Mouse (Mus musculus): ENCODE data around the gene Ap3b1. TPM values are rescaled to one million over a fixed set of nuclear protein-coding genes. Genes with fewer than 3 reads are reported as not detected.
"Not testable (repeated sequence)": the region's sequence is repeated elsewhere in the genome, so short reads cannot be mapped to it uniquely, and the experiment has no call there.

The Ap3b1 gene
- 41.0 and 42.5 TPM in 2 replicates for polyA plus RNA-seq (2015; fragmentation: Nextera tagmentation; extraction: Ambion mirVana)

GRCm38 (mm10) chr13:94358401-94359265 is at the start of gene Ap3b1:
TSS of gene Ap3b1 (plus strand) at chr13:94358960.
- peaks cover 13% of the 10 kb centered on the region for H3K4me1 ChIP-seq (replicated peaks; ENCODE audit: control insufficient read depth, insufficient read depth, low read length)
- peak within 1 kb of the TSS; percentile 98 for H3K27ac ChIP-seq (ENCODE audit: low read length)
- H3K27me3 ChIP-seq (ENCODE audit: control insufficient read depth, insufficient read depth, low read depth, low read length): no peaks in the 10 kb centered on the region
- H3K9ac ChIP-seq (ENCODE audit: low read length): peak within 1 kb of the TSS; percentile 91
- H3K4me3 ChIP-seq (ENCODE audit: low read length): peak within 1 kb of the TSS; percentile 95
- WGBS: under 1% methylated on average over 79 of the region's 79 CpGs
- peak; percentile 99 for ATAC-seq (ENCODE audit: low read depth)
- no peaks in the 10 kb centered on the region; the same call in 1 of the 2 replicates for H3K9me3 ChIP-seq (ENCODE audit: control insufficient read depth, low read length)
- no peaks in the 10 kb centered on the region; the same call in 1 of the 2 replicates for H3K36me3 ChIP-seq (ENCODE audit: control insufficient read depth, insufficient read depth, low read length)
- peak within 1 kb of the TSS; percentile 85 for H3K4me2 ChIP-seq (ENCODE audit: low read depth, low read length)

GRCm38 (mm10) chr13:94312812-94313211 is 45.9 kb upstream of the Ap3b1 start:
- not testable (repeated sequence) for H3K9me3 ChIP-seq (ENCODE audit: control insufficient read depth, low read length); H3K27me3 ChIP-seq (ENCODE audit: control insufficient read depth, insufficient read depth, low read depth, low read length); H3K4me3 ChIP-seq (ENCODE audit: low read length); H3K4me1 ChIP-seq (replicated peaks; ENCODE audit: control insufficient read depth, insufficient read depth, low read length); H3K27ac ChIP-seq (ENCODE audit: low read length); H3K4me2 ChIP-seq (ENCODE audit: low read depth, low read length); H3K36me3 ChIP-seq (ENCODE audit: control insufficient read depth, insufficient read depth, low read length); ATAC-seq (ENCODE audit: low read depth); H3K9ac ChIP-seq (ENCODE audit: low read length)
- 89% methylated on average over 8 of the region's 8 CpGs for WGBS

GRCm38 (mm10) chr13:94316975-94317511 is 41.7 kb upstream of the Ap3b1 start:
- H3K4me1 ChIP-seq (replicated peaks; ENCODE audit: control insufficient read depth, insufficient read depth, low read length): no peaks in the 10 kb centered on the region
- no peak overlapping the region for H3K27ac ChIP-seq (ENCODE audit: low read length)
- 77% methylated on average over 10 of the region's 10 CpGs for WGBS
- no peak overlapping the region for H3K4me2 ChIP-seq (ENCODE audit: low read depth, low read length)
- no peaks in the 10 kb centered on the region for H3K36me3 ChIP-seq (ENCODE audit: control insufficient read depth, insufficient read depth, low read length)
- no peaks in the 10 kb centered on the region for H3K27me3 ChIP-seq (ENCODE audit: control insufficient read depth, insufficient read depth, low read depth, low read length)
- no peak overlapping the region for H3K9ac ChIP-seq (ENCODE audit: low read length)
- ATAC-seq (ENCODE audit: low read depth): no peak
- no peak overlapping the region for H3K4me3 ChIP-seq (ENCODE audit: low read length)
- H3K9me3 ChIP-seq (ENCODE audit: control insufficient read depth, low read length): no peaks in the 10 kb centered on the region; the same call in 1 of the 2 replicates

GRCm38 (mm10) chr13:94321094-94321792 is 37.5 kb upstream of the Ap3b1 start:
- H3K27ac ChIP-seq (ENCODE audit: low read length): no peak overlapping the region
- H3K4me2 ChIP-seq (ENCODE audit: low read depth, low read length): no peak overlapping the region
- 81% methylated on average over 1 of the region's 1 CpGs for WGBS

GRCm38 (mm10) chr13:94322475-94322874 is 36.3 kb upstream of the Ap3b1 start:
- WGBS: 89% methylated on average over 4 of the region's 4 CpGs
- no peaks in the 10 kb centered on the region for H3K4me1 ChIP-seq (replicated peaks; ENCODE audit: control insufficient read depth, insufficient read depth, low read length)
- no peak overlapping the region for H3K4me3 ChIP-seq (ENCODE audit: low read length)
- no peaks in the 10 kb centered on the region for H3K36me3 ChIP-seq (ENCODE audit: control insufficient read depth, insufficient read depth, low read length)
- H3K4me2 ChIP-seq (ENCODE audit: low read depth, low read length): no peak overlapping the region
- H3K9me3 ChIP-seq (ENCODE audit: control insufficient read depth, low read length): no peaks in the 10 kb centered on the region; the same call in 1 of the 2 replicates
- H3K27ac ChIP-seq (ENCODE audit: low read length): no peak overlapping the region
- no peak for ATAC-seq (ENCODE audit: low read depth)
- no peak overlapping the region for H3K9ac ChIP-seq (ENCODE audit: low read length)
- H3K27me3 ChIP-seq (ENCODE audit: control insufficient read depth, insufficient read depth, low read depth, low read length): no peaks in the 10 kb centered on the region

More at GRCm38 (mm10) chr13:94321094-94321792, 37.5 kb upstream of the Ap3b1 start:
- Histone ChIP-seq H3K9ac (ENCODE audit: low read length) (no peak overlapping the region), H3K4me3 (ENCODE audit: low read length) (no peak overlapping the region), H3K36me3 (ENCODE audit: control insufficient read depth, insufficient read depth, low read length) (no peaks in the 10 kb centered on the region), H3K27me3 (ENCODE audit: control insufficient read depth, insufficient read depth, low read depth, low read length) (no peaks in the 10 kb centered on the region), H3K9me3 (ENCODE audit: control insufficient read depth, low read length) (no peaks in the 10 kb centered on the region; the same call in 1 of the 2 replicates), H3K4me1 (replicated peaks; ENCODE audit: control insufficient read depth, insufficient read depth, low read length) (no peaks in the 10 kb centered on the region)
- no peak for ATAC-seq (ENCODE audit: low read depth)

GRCm38 (mm10) chr13:94328063-94328462 is 30.7 kb upstream of the Ap3b1 start:
- no peak for ATAC-seq (ENCODE audit: low read depth)
- Histone ChIP-seq H3K4me1 (replicated peaks; ENCODE audit: control insufficient read depth, insufficient read depth, low read length) (no peaks in the 10 kb centered on the region), H3K36me3 (ENCODE audit: control insufficient read depth, insufficient read depth, low read length) (no peaks in the 10 kb centered on the region), H3K27ac (ENCODE audit: low read length) (no peak overlapping the region), H3K27me3 (ENCODE audit: control insufficient read depth, insufficient read depth, low read depth, low read length) (no peaks in the 10 kb centered on the region), H3K4me2 (ENCODE audit: low read depth, low read length) (no peak overlapping the region), H3K4me3 (ENCODE audit: low read length) (no peak overlapping the region), H3K9ac (ENCODE audit: low read length) (no peak overlapping the region), H3K9me3 (ENCODE audit: control insufficient read depth, low read length) (no peaks in the 10 kb centered on the region)
- WGBS: 44% methylated on average over 3 of the region's 3 CpGs

GRCm38 (mm10) chr13:94329005-94329404 is 29.8 kb upstream of the Ap3b1 start:
- WGBS: 91% methylated on average over 6 of the region's 6 CpGs
- H3K4me3 ChIP-seq (ENCODE audit: low read length); H3K36me3 ChIP-seq (ENCODE audit: control insufficient read depth, insufficient read depth, low read length); H3K4me2 ChIP-seq (ENCODE audit: low read depth, low read length); H3K27me3 ChIP-seq (ENCODE audit: control insufficient read depth, insufficient read depth, low read depth, low read length); H3K4me1 ChIP-seq (replicated peaks; ENCODE audit: control insufficient read depth, insufficient read depth, low read length); H3K27ac ChIP-seq (ENCODE audit: low read length); H3K9me3 ChIP-seq (ENCODE audit: control insufficient read depth, low read length); ATAC-seq (ENCODE audit: low read depth); H3K9ac ChIP-seq (ENCODE audit: low read length): not testable (repeated sequence)

GRCm38 (mm10) chr13:94330392-94330979 is 28.3 kb upstream of the Ap3b1 start:
- no peak overlapping the region for H3K9ac ChIP-seq (ENCODE audit: low read length)
- no peak overlapping the region for H3K4me2 ChIP-seq (ENCODE audit: low read depth, low read length)
- no peaks in the 10 kb centered on the region for H3K36me3 ChIP-seq (ENCODE audit: control insufficient read depth, insufficient read depth, low read length)
- H3K27me3 ChIP-seq (ENCODE audit: control insufficient read depth, insufficient read depth, low read depth, low read length): no peaks in the 10 kb centered on the region
- H3K9me3 ChIP-seq (ENCODE audit: control insufficient read depth, low read length): no peaks in the 10 kb centered on the region
- no peaks in the 10 kb centered on the region for H3K4me1 ChIP-seq (replicated peaks; ENCODE audit: control insufficient read depth, insufficient read depth, low read length)
- no peak overlapping the region for H3K4me3 ChIP-seq (ENCODE audit: low read length)
- no peak for ATAC-seq (ENCODE audit: low read depth)
- no peak overlapping the region for H3K27ac ChIP-seq (ENCODE audit: low read length)
- 60% methylated on average over 3 of the region's 3 CpGs for WGBS

- no peak overlapping the region for H3K27ac ChIP-seq (ENCODE audit: low read length)
- H3K9ac ChIP-seq (ENCODE audit: low read length): no peak overlapping the region
- ATAC-seq (ENCODE audit: low read depth): no peak
- H3K4me1 ChIP-seq (replicated peaks; ENCODE audit: control insufficient read depth, insufficient read depth, low read length): no peaks in the 10 kb centered on the region
- H3K27me3 ChIP-seq (ENCODE audit: control insufficient read depth, insufficient read depth, low read depth, low read length): no peaks in the 10 kb centered on the region
- no peak overlapping the region for H3K4me3 ChIP-seq (ENCODE audit: low read length)
- no peak overlapping the region for H3K4me2 ChIP-seq (ENCODE audit: low read depth, low read length)
- 65% methylated on average over 3 of the region's 3 CpGs for WGBS
- H3K36me3 ChIP-seq (ENCODE audit: control insufficient read depth, insufficient read depth, low read length): no peaks in the 10 kb centered on the region
- no peaks in the 10 kb centered on the region; the same call in 1 of the 2 replicates for H3K9me3 ChIP-seq (ENCODE audit: control insufficient read depth, low read length)
Observed at GRCm38 (mm10) chr13:94338357-94338756, 20.4 kb upstream of the Ap3b1 start.

Data from lung, embryonic 16.5 days (tissue).